Mouse (Mus musculus): ENCODE results near the gene Dner. TPM values are rescaled to one million over a fixed set of nuclear protein-coding genes. Genes with fewer than 3 reads are reported as not detected.

The Dner gene
- total and polyA plus RNA-seq, 3 experiments = 0.16 TPM; not detected in 2

- H3K27me3 ChIP-seq (ENCODE audit: insufficient read depth, low read length) = no peaks in the 10 kb centered on the region
- no peak overlapping the region for H3K4me3 ChIP-seq (ENCODE audit: low read depth, low read length)
- TF ChIP-seq CTCF (IDR thresholded peaks at IDR 0.05; ENCODE audit: low read depth, low read length) = no peak
- TF ChIP-seq GATA1 (IDR thresholded peaks at IDR 0.05; ENCODE audit: borderline replicate concordance, low read length) = no peak
- TF ChIP-seq POLR2AphosphoS5 (IDR thresholded peaks at IDR 0.05; ENCODE audit: insufficient replicate concordance, low read depth, low read length) = no peak
- no peak for TF ChIP-seq GATA2 (IDR thresholded peaks at IDR 0.05; ENCODE audit: borderline replicate concordance, low read depth, low read length)
- TF ChIP-seq TAL1 (conservative IDR thresholded peaks at IDR 0.05; ENCODE audit: low read depth, low read length) = no peak
- peaks cover 38% of the 10 kb centered on the region for H3K9me3 ChIP-seq (replicated peaks)
- ATAC-seq (ENCODE audit: extremely low read depth, insufficient number of reproducible peaks, low FRiP score, poor library complexity, severe bottlenecking) (no peak), DNase-seq (ENCODE audit: low spot score) (no peak)
- H3K36me3 ChIP-seq (replicated peaks) = no peaks in the 10 kb centered on the region
- H3K4me1 ChIP-seq (ENCODE audit: insufficient read depth, low read depth, low read length) = no peaks in the 10 kb centered on the region
Observed at GRCm38 (mm10) chr1:84525514-84525913, 170.5 kb downstream of the Dner start.

GRCm38 (mm10) chr1:84524413-84524812, 171.6 kb downstream of the Dner start:
- H3K27me3 ChIP-seq (ENCODE audit: insufficient read depth, low read length) = no peaks in the 10 kb centered on the region
- no peak for TF ChIP-seq GATA1 (IDR thresholded peaks at IDR 0.05; ENCODE audit: borderline replicate concordance, low read length)
- no peak for TF ChIP-seq CTCF (IDR thresholded peaks at IDR 0.05; ENCODE audit: low read depth, low read length)
- TF ChIP-seq GATA2 (IDR thresholded peaks at IDR 0.05; ENCODE audit: borderline replicate concordance, low read depth, low read length) = no peak
- TF ChIP-seq POLR2AphosphoS5 (IDR thresholded peaks at IDR 0.05; ENCODE audit: insufficient replicate concordance, low read depth, low read length) = no peak
- H3K4me1 ChIP-seq (ENCODE audit: insufficient read depth, low read depth, low read length) = no peaks in the 10 kb centered on the region
- peaks cover 31% of the 10 kb centered on the region for H3K9me3 ChIP-seq (replicated peaks)
- H3K4me3 ChIP-seq (ENCODE audit: low read depth, low read length) = no peak overlapping the region
- DNase-seq (ENCODE audit: low spot score) = no peak
- no peak for ATAC-seq (ENCODE audit: extremely low read depth, insufficient number of reproducible peaks, low FRiP score, poor library complexity, severe bottlenecking)
- H3K36me3 ChIP-seq (replicated peaks) = no peaks in the 10 kb centered on the region

DNA sequence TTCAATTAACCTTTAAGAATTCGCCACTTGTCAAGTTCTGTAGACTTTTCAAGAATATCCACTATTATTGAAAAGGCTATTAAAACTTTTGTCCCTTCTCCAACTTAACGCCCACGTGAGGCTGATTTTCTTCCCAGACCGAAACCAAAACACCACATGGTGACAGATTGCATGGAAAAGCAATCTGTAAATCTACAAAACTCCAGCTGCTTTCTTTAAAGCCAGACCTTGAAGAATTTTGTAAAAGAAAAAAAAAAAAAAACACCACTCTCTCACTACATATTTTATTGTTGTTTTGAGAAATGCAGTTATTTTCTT, 173.1 kb downstream of the Dner start:
- no peaks in the 10 kb centered on the region for H3K36me3 ChIP-seq (replicated peaks)
- TF ChIP-seq GATA2 (IDR thresholded peaks at IDR 0.05; ENCODE audit: borderline replicate concordance, low read depth, low read length) (no peak), TAL1 (conservative IDR thresholded peaks at IDR 0.05; ENCODE audit: low read depth, low read length) (no peak), GATA1 (IDR thresholded peaks at IDR 0.05; ENCODE audit: borderline replicate concordance, low read length) (no peak), CTCF (IDR thresholded peaks at IDR 0.05; ENCODE audit: low read depth, low read length) (no peak), POLR2AphosphoS5 (IDR thresholded peaks at IDR 0.05; ENCODE audit: insufficient replicate concordance, low read depth, low read length) (no peak)
- no peaks in the 10 kb centered on the region for H3K4me1 ChIP-seq (ENCODE audit: insufficient read depth, low read depth, low read length)
- H3K4me3 ChIP-seq (ENCODE audit: low read depth, low read length) = no peak overlapping the region
- ATAC-seq (ENCODE audit: extremely low read depth, insufficient number of reproducible peaks, low FRiP score, poor library complexity, severe bottlenecking) (no peak), DNase-seq (ENCODE audit: low spot score) (no peak)
- H3K9me3 ChIP-seq (replicated peaks) = peaks cover 29% of the 10 kb centered on the region
- H3K27me3 ChIP-seq (ENCODE audit: insufficient read depth, low read length) = no peaks in the 10 kb centered on the region

DNA sequence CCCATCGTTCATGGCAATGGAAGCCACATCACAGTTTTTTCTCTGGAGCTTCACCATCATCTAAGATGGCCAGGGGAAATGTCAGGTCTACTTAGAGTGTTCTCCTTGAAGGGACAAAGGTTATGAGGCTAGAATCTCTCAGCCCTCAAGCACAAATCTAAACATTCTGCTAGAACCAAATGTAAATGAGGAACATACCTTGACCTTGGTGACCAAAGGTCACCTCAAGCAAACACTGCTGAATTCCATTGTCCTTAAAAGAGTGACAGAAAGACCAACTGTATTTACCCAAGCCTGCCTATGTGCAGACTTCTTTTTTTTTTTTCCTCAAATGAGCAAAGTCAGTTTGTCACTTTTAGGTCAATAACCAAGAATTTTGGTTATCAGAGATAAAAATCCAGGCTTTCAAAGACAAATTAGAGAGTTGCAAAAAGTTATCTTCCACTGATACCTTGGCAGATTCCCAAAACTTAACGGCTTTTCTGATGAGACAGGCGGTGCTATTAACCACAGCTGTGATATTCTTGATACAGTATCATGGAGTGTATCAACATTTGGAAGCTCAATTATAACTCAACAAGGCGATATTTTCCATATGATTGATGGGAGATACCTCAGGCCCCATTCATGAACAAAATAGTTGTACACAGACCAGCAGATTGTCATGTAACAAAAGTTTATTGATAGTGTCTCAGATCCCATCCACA, 173.6 kb downstream of the Dner start:
- Histone ChIP-seq H3K36me3 (replicated peaks) (no peaks in the 10 kb centered on the region), H3K4me1 (ENCODE audit: insufficient read depth, low read depth, low read length) (no peaks in the 10 kb centered on the region), H3K4me3 (ENCODE audit: low read depth, low read length) (no peak overlapping the region), H3K27me3 (ENCODE audit: insufficient read depth, low read length) (no peaks in the 10 kb centered on the region), H3K9me3 (replicated peaks) (peaks cover 26% of the 10 kb centered on the region)
- DNase-seq (ENCODE audit: low spot score) (no peak), ATAC-seq (ENCODE audit: extremely low read depth, insufficient number of reproducible peaks, low FRiP score, poor library complexity, severe bottlenecking) (no peak)
- TF ChIP-seq POLR2AphosphoS5 (IDR thresholded peaks at IDR 0.05; ENCODE audit: insufficient replicate concordance, low read depth, low read length) (no peak), GATA1 (IDR thresholded peaks at IDR 0.05; ENCODE audit: borderline replicate concordance, low read length) (no peak), CTCF (IDR thresholded peaks at IDR 0.05; ENCODE audit: low read depth, low read length) (no peak)

DNA sequence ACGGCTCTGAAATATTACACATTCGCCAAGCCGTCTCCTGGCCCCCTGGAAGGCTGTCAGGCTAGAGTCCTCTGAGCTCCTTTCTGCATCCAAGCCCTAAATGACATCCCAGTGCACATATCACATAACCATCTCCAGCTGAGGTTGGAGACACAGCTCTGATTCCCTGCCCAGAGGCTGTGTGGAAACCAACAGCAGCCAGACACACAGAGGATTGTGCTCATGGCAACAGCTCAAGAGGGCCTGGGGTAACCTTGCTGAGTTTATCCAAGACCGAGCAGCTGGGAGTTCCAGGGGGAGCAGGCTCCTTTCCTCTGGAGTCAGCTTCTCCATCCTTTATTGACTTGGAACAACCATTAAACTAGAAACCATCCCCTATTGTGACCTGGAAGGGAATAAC, 177.7 kb downstream of the Dner start:
- Histone ChIP-seq H3K4me1 (ENCODE audit: insufficient read depth, low read depth, low read length) (no peaks in the 10 kb centered on the region), H3K4me3 (ENCODE audit: low read depth, low read length) (no peak overlapping the region), H3K27me3 (ENCODE audit: insufficient read depth, low read length) (no peaks in the 10 kb centered on the region), H3K36me3 (replicated peaks) (no peaks in the 10 kb centered on the region), H3K9me3 (replicated peaks) (peaks cover 19% of the 10 kb centered on the region)
- ATAC-seq (ENCODE audit: extremely low read depth, insufficient number of reproducible peaks, low FRiP score, poor library complexity, severe bottlenecking) (no peak), DNase-seq (ENCODE audit: low spot score) (no peak)
- TF ChIP-seq CTCF (IDR thresholded peaks at IDR 0.05; ENCODE audit: low read depth, low read length) (no peak), POLR2AphosphoS5 (IDR thresholded peaks at IDR 0.05; ENCODE audit: insufficient replicate concordance, low read depth, low read length) (no peak), GATA1 (IDR thresholded peaks at IDR 0.05; ENCODE audit: borderline replicate concordance, low read length) (no peak), TAL1 (conservative IDR thresholded peaks at IDR 0.05; ENCODE audit: low read depth, low read length) (no peak)

DNA sequence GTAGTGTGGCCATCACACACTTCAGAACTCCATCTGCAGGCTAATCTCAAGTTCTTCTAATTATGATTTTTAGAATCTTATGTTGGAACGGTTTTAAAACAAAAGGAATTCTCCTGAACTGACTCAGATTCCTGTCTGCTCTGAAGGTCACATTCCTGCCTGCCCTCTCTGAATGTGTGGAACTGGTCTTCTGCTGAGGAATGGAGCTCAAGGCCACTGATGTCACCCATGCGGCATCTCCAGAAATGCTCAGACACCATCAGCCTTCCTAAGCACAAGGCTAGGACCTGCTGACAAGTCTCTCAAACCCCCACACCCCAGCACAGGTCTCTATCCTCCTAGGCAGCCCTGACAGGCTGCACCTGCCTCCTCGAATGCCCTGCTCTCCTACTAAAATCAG, 182.8 kb downstream of the Dner start:
- no peaks in the 10 kb centered on the region for H3K27me3 ChIP-seq (ENCODE audit: insufficient read depth, low read length)
- DNase-seq (ENCODE audit: low spot score) (no peak), ATAC-seq (ENCODE audit: extremely low read depth, insufficient number of reproducible peaks, low FRiP score, poor library complexity, severe bottlenecking) (no peak)
- H3K36me3 ChIP-seq (replicated peaks) = no peaks in the 10 kb centered on the region
- H3K4me3 ChIP-seq (ENCODE audit: low read depth, low read length) = no peak overlapping the region
- no peaks in the 10 kb centered on the region for H3K4me1 ChIP-seq (ENCODE audit: insufficient read depth, low read depth, low read length)
- peaks cover 19% of the 10 kb centered on the region for H3K9me3 ChIP-seq (replicated peaks)
- TF ChIP-seq POLR2AphosphoS5 (IDR thresholded peaks at IDR 0.05; ENCODE audit: insufficient replicate concordance, low read depth, low read length) (no peak), TAL1 (conservative IDR thresholded peaks at IDR 0.05; ENCODE audit: low read depth, low read length) (no peak), CTCF (IDR thresholded peaks at IDR 0.05; ENCODE audit: low read depth, low read length) (no peak), GATA2 (IDR thresholded peaks at IDR 0.05; ENCODE audit: borderline replicate concordance, low read depth, low read length) (no peak), GATA1 (IDR thresholded peaks at IDR 0.05; ENCODE audit: borderline replicate concordance, low read length) (no peak)

All from G1E (cell line).